Mouse (Mus musculus) C2C12 (cell line): ENCODE measurements at regions not wholly inside any gene's neighbourhood (a gene's known extent, or its start where the extent isn't known, plus 50 kb on each side); places are given as distances from the start of the nearest gene placed in this dataset.

Experiments
- CTCF ChIP-seq: IDR thresholded peaks from one replicate; pipeline ENCODE4 v1.5.1; 2011; ENCODE audit not compliant: control insufficient read depth, insufficient read depth, insufficient read length
- MAX ChIP-seq: IDR thresholded peaks from one replicate; pipeline ENCODE4 v1.6.1; 2011; ENCODE audit warnings: mild to moderate bottlenecking, control low read depth
- MYOD1 ChIP-seq: IDR thresholded peaks from one replicate; pipeline ENCODE4 v1.6.1; 2011; ENCODE audit warnings: low read depth; ENCODE audit not compliant: control insufficient read depth, insufficient read length
- MYOG ChIP-seq: IDR thresholded peaks from one replicate; pipeline ENCODE4 v1.6.1; 2011; ENCODE audit not compliant: control insufficient read depth, insufficient read length; ENCODE audit errors: extremely low read depth
- USF1 ChIP-seq: IDR thresholded peaks from one replicate; pipeline ENCODE4 v1.6.1; 2011; ENCODE audit warnings: low read depth, mild to moderate bottlenecking, control low read depth, moderate library complexity

DNA sequence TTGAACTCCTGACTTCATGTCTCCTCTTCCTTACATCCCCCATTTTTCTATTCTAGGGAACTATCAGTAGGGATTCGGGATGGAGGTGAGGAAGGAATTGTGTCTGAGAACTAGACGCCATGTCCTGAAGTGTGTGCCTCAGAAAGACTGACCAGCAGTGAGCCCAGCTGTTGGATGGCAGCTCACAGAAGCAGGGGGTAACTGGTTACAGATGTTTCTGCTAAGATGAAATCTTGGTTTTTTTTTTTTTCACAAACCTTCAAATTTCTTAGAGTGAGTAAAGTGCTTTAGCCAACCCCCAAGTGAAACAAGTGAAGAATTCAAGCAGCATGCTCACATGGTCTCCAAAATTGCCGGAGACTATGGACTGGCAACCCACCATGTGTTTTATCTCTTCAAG lies 165.7 kb downstream of the Pmp22 start:
- no peak for TF ChIP-seq CTCF
- TF ChIP-seq MAX = no peak
- TF ChIP-seq MYOD1 = no peak
- TF ChIP-seq USF1 = no peak
- no peak for TF ChIP-seq MYOG
